Mouse (Mus musculus): ENCODE measurements around the gene Krt19. TPM values are rescaled to one million over a fixed set of nuclear protein-coding genes. Genes with fewer than 3 reads are reported as not detected.

Krt19 gene
- total and polyA plus RNA-seq, 3 experiments, result not detected

GRCm38 (mm10) chr11:100145858-100146560, 2.5 kb downstream of the Krt19 start:
- no peak overlapping the region for H3K27ac ChIP-seq (ENCODE audit: control insufficient read depth, low read depth, low read length)
- no peaks in the 10 kb centered on the region for H3K27me3 ChIP-seq (ENCODE audit: control insufficient read depth in 1 of 2, insufficient read depth in 2 of 2, low read length in 2 of 2)
- H3K36me3 ChIP-seq (ENCODE audit: control insufficient read depth in 1 of 2, insufficient read depth in 2 of 2, low read length in 2 of 2), result no peaks in the 10 kb centered on the region
- H3K4me3 ChIP-seq (ENCODE audit: control insufficient read depth in 1 of 2, insufficient read depth in 1 of 2, low read depth in 2 of 2, low read length in 2 of 2), result no peak overlapping the region
- no peak for DNase-seq (ENCODE audit: low read depth, low spot score)
- H3K4me1 ChIP-seq (ENCODE audit: control insufficient read depth in 1 of 2, insufficient read depth in 2 of 2, low read length in 2 of 2), result no peaks in the 10 kb centered on the region
- no peaks in the 10 kb centered on the region for H3K9me3 ChIP-seq (replicated peaks; ENCODE audit: insufficient read depth, low read length)
- TF ChIP-seq TCF12 (IDR thresholded peaks at IDR 0.05; ENCODE audit: low read depth, low read length) (no peak), KAT2A (conservative IDR thresholded peaks at IDR 0.05; ENCODE audit: low read depth, low read length) (no peak), NRF1 (IDR thresholded peaks at IDR 0.05; ENCODE audit: insufficient read depth, low read depth, low read length, poor library complexity, severe bottlenecking) (no peak), POLR2AphosphoS2 (IDR thresholded peaks at IDR 0.05; ENCODE audit: low read length) (no peak), MXI1 (IDR thresholded peaks at IDR 0.05; ENCODE audit: low read depth, low read length) (no peak), POLR2A (IDR thresholded peaks at IDR 0.05; ENCODE audit: control insufficient read depth in 1 of 2, insufficient read depth in 1 of 2, low read depth in 1 of 2, low read length in 2 of 2, poor library complexity in 1 of 2) (no peak), RAD21 (IDR thresholded peaks at IDR 0.05; ENCODE audit: low read depth, low read length) (no peak), USF1 (IDR thresholded peaks at IDR 0.05; ENCODE audit: low read depth, low read length) (no peak), NELFE (IDR thresholded peaks at IDR 0.05; ENCODE audit: low read depth, low read length) (no peak), MAFK (IDR thresholded peaks at IDR 0.05; ENCODE audit: borderline replicate concordance, low read depth, low read length) (no peak), ZKSCAN1 (IDR thresholded peaks at IDR 0.05; ENCODE audit: low read depth, low read length) (no peak), GATA1 (IDR thresholded peaks at IDR 0.05; ENCODE audit: low read depth, low read length) (no peak), GABPA (IDR thresholded peaks at IDR 0.05; ENCODE audit: low read depth, low read length) (no peak)
- no peaks in the 10 kb centered on the region for H3K79me2 ChIP-seq (ENCODE audit: control insufficient read depth, insufficient read depth, low read length, poor library complexity)
- no peak overlapping the region for H3K9ac ChIP-seq (ENCODE audit: control insufficient read depth, low read depth, low read length, poor library complexity, severe bottlenecking)

- H3K27ac ChIP-seq (ENCODE audit: control insufficient read depth, low read depth, low read length), result no peak overlapping the region
- no peak overlapping the region for H3K9ac ChIP-seq (ENCODE audit: control insufficient read depth, low read depth, low read length, poor library complexity, severe bottlenecking)
- H3K4me1 ChIP-seq (ENCODE audit: control insufficient read depth in 1 of 2, insufficient read depth in 2 of 2, low read length in 2 of 2), result no peaks in the 10 kb centered on the region
- H3K79me2 ChIP-seq (ENCODE audit: control insufficient read depth, insufficient read depth, low read length, poor library complexity), result no peaks in the 10 kb centered on the region
- no peak for DNase-seq (ENCODE audit: low read depth, low spot score)
- no peak overlapping the region for H3K4me3 ChIP-seq (ENCODE audit: control insufficient read depth in 1 of 2, insufficient read depth in 1 of 2, low read depth in 2 of 2, low read length in 2 of 2)
- no peaks in the 10 kb centered on the region for H3K9me3 ChIP-seq (replicated peaks; ENCODE audit: insufficient read depth, low read length)
- TF ChIP-seq MAFK (IDR thresholded peaks at IDR 0.05; ENCODE audit: borderline replicate concordance, low read depth, low read length) (no peak), GABPA (IDR thresholded peaks at IDR 0.05; ENCODE audit: low read depth, low read length) (no peak), JUND (IDR thresholded peaks at IDR 0.05; ENCODE audit: low read depth, low read length) (no peak)
- no peaks in the 10 kb centered on the region for H3K27me3 ChIP-seq (ENCODE audit: control insufficient read depth in 1 of 2, insufficient read depth in 2 of 2, low read length in 2 of 2)
- H3K36me3 ChIP-seq (ENCODE audit: control insufficient read depth in 1 of 2, insufficient read depth in 2 of 2, low read length in 2 of 2), result no peaks in the 10 kb centered on the region
Observed at GRCm38 (mm10) chr11:100145104-100145503, 3.4 kb downstream of the Krt19 start.

GRCm38 (mm10) chr11:100140966-100141365, 7.5 kb downstream of the Krt19 start:
- no peaks in the 10 kb centered on the region for H3K9me3 ChIP-seq (replicated peaks; ENCODE audit: insufficient read depth, low read length)
- no peak for DNase-seq (ENCODE audit: low read depth, low spot score)
- no peaks in the 10 kb centered on the region for H3K27me3 ChIP-seq (ENCODE audit: control insufficient read depth in 1 of 2, insufficient read depth in 2 of 2, low read length in 2 of 2)
- no peak for TF ChIP-seq GABPA (IDR thresholded peaks at IDR 0.05; ENCODE audit: low read depth, low read length)
- no peak for TF ChIP-seq POLR2AphosphoS5 (IDR thresholded peaks at IDR 0.05; ENCODE audit: borderline replicate concordance, low read depth, low read length)
- TF ChIP-seq TAL1 (IDR thresholded peaks at IDR 0.05; ENCODE audit: low read length), result no peak
- TF ChIP-seq POLR2AphosphoS2 (IDR thresholded peaks at IDR 0.05; ENCODE audit: low read length), result no peak
- no peak for TF ChIP-seq ZC3H11A (IDR thresholded peaks at IDR 0.05; ENCODE audit: low read depth, low read length)
- TF ChIP-seq ETS1 (IDR thresholded peaks at IDR 0.05; ENCODE audit: low read depth, low read length), result no peak
- no peak for TF ChIP-seq NELFE (IDR thresholded peaks at IDR 0.05; ENCODE audit: low read depth, low read length)
- no peak for TF ChIP-seq MEF2A (IDR thresholded peaks at IDR 0.05; ENCODE audit: extremely low read depth, insufficient replicate concordance, low read depth, low read length, poor library complexity, severe bottlenecking)
- no peak for TF ChIP-seq USF1 (IDR thresholded peaks at IDR 0.05; ENCODE audit: low read depth, low read length)
- no peak for TF ChIP-seq POLR2A (IDR thresholded peaks at IDR 0.05; ENCODE audit: control insufficient read depth in 1 of 2, insufficient read depth in 1 of 2, low read depth in 1 of 2, low read length in 2 of 2, poor library complexity in 1 of 2)
- TF ChIP-seq CHD2 (IDR thresholded peaks at IDR 0.05; ENCODE audit: low read length), result no peak
- no peak for TF ChIP-seq MAZ (IDR thresholded peaks at IDR 0.05; ENCODE audit: low read depth, low read length)
- no peak for TF ChIP-seq MYC (IDR thresholded peaks at IDR 0.05; ENCODE audit: low read depth, low read length)
- TF ChIP-seq TBP (IDR thresholded peaks at IDR 0.05; ENCODE audit: low read depth, low read length), result no peak
- TF ChIP-seq ZMIZ1 (IDR thresholded peaks at IDR 0.05; ENCODE audit: low read depth, low read length), result no peak
- no peak for TF ChIP-seq HCFC1 (IDR thresholded peaks at IDR 0.05; ENCODE audit: low read depth, low read length)

More at GRCm38 (mm10) chr11:100140966-100141365, 7.5 kb downstream of the Krt19 start:
- H3K79me2 ChIP-seq (ENCODE audit: control insufficient read depth, insufficient read depth, low read length, poor library complexity), result no peaks in the 10 kb centered on the region
- H3K4me3 ChIP-seq (ENCODE audit: control insufficient read depth in 1 of 2, insufficient read depth in 1 of 2, low read depth in 2 of 2, low read length in 2 of 2), result no peak overlapping the region
- no peak overlapping the region for H3K9ac ChIP-seq (ENCODE audit: control insufficient read depth, low read depth, low read length, poor library complexity, severe bottlenecking)
- H3K36me3 ChIP-seq (ENCODE audit: control insufficient read depth in 1 of 2, insufficient read depth in 2 of 2, low read length in 2 of 2), result no peaks in the 10 kb centered on the region
- H3K4me1 ChIP-seq (ENCODE audit: control insufficient read depth in 1 of 2, insufficient read depth in 2 of 2, low read length in 2 of 2), result no peaks in the 10 kb centered on the region
- H3K27ac ChIP-seq (ENCODE audit: control insufficient read depth, low read depth, low read length), result no peak overlapping the region
